Mouse (Mus musculus): ENCODE data around the gene Tspan5. TPM values are rescaled to one million over a fixed set of nuclear protein-coding genes. Genes with fewer than 3 reads are reported as not detected.

Gene Tspan5
- polyA plus RNA-seq, 1 experiment, result 20.3 TPM

- WGBS, result 84% methylated on average over 12 of the region's 12 CpGs
- DNase-seq (ENCODE audit: low read depth, low spot score), result no peak
Measured at GRCm38 (mm10) chr3:138768541-138769093, 26.6 kb downstream of the Tspan5 start.

GRCm38 (mm10) chr3:138770650-138771331 lies 28.8 kb downstream of the Tspan5 start:
- WGBS, result 59% methylated on average over 10 of the region's 10 CpGs
- no peak for DNase-seq (ENCODE audit: low read depth, low spot score)

GRCm38 (mm10) chr3:138771549-138772333 lies 29.7 kb downstream of the Tspan5 start:
- no peak for DNase-seq (ENCODE audit: low read depth, low spot score)
- WGBS, result 72% methylated on average over 12 of the region's 12 CpGs

GRCm38 (mm10) chr3:138773871-138774606 lies 32.0 kb downstream of the Tspan5 start:
- 71% methylated on average over 9 of the region's 9 CpGs for WGBS
- no peak for DNase-seq (ENCODE audit: low read depth, low spot score)

- DNase-seq (ENCODE audit: low read depth, low spot score), result no peak
- 75% methylated on average over 4 of the region's 4 CpGs for WGBS
Measured at GRCm38 (mm10) chr3:138774607-138774943, 32.6 kb downstream of the Tspan5 start.

GRCm38 (mm10) chr3:138775926-138776715 lies 34.1 kb downstream of the Tspan5 start:
- WGBS, result 44% methylated on average over 7 of the region's 7 CpGs
- DNase-seq (ENCODE audit: low read depth, low spot score), result no peak

GRCm38 (mm10) chr3:138781492-138781891 lies 39.5 kb downstream of the Tspan5 start:
- WGBS, result 90% methylated on average over 9 of the region's 9 CpGs
- no peak for DNase-seq (ENCODE audit: low read depth, low spot score)

- DNase-seq (ENCODE audit: low read depth, low spot score), result no peak
- 80% methylated on average over 19 of the region's 19 CpGs for WGBS
Measured at GRCm38 (mm10) chr3:138783859-138784640, 42.1 kb downstream of the Tspan5 start.

GRCm38 (mm10) chr3:138784641-138785025 lies 42.6 kb downstream of the Tspan5 start:
- DNase-seq (ENCODE audit: low read depth, low spot score), result no peak
- WGBS, result 86% methylated on average over 7 of the region's 7 CpGs

GRCm38 (mm10) chr3:138787758-138788488 lies 45.9 kb downstream of the Tspan5 start:
- DNase-seq (ENCODE audit: low read depth, low spot score), result no peak
- WGBS, result 89% methylated on average over 18 of the region's 18 CpGs

- no peak for DNase-seq (ENCODE audit: low read depth, low spot score)
- 90% methylated on average over 17 of the region's 17 CpGs for WGBS
Measured at GRCm38 (mm10) chr3:138788489-138788850, 46.5 kb downstream of the Tspan5 start.

GRCm38 (mm10) chr3:138789275-138789674 lies 47.3 kb downstream of the Tspan5 start:
- WGBS, result 66% methylated on average over 5 of the region's 5 CpGs

GRCm38 (mm10) chr3:138794533-138794932 lies 52.5 kb downstream of the Tspan5 start:
- 95% methylated on average over 8 of the region's 8 CpGs for WGBS
- DNase-seq (ENCODE audit: low read depth, low spot score), result no peak

More at GRCm38 (mm10) chr3:138789275-138789674, 47.3 kb downstream of the Tspan5 start:
- DNase-seq (ENCODE audit: low read depth, low spot score), result no peak

GRCm38 (mm10) chr3:138795951-138796350 lies 54.0 kb downstream of the Tspan5 start:
- 85% methylated on average over 7 of the region's 7 CpGs for WGBS
- no peak for DNase-seq (ENCODE audit: low read depth, low spot score)

GRCm38 (mm10) chr3:138796583-138796982 lies 54.6 kb downstream of the Tspan5 start:
- DNase-seq (ENCODE audit: low read depth, low spot score), result no peak
- WGBS, result 71% methylated on average over 3 of the region's 3 CpGs

- 50% methylated on average over 16 of the region's 16 CpGs for WGBS
- DNase-seq (ENCODE audit: low read depth, low spot score), result no peak
Measured at GRCm38 (mm10) chr3:138800664-138801411, 58.8 kb downstream of the Tspan5 start.

- no peak for DNase-seq (ENCODE audit: low read depth, low spot score)
- 90% methylated on average over 6 of the region's 6 CpGs for WGBS
Measured at GRCm38 (mm10) chr3:138801661-138802060, 59.7 kb downstream of the Tspan5 start.
